Mouse (Mus musculus) spleen, embryonic (tissue): ENCODE results near the gene Foxe1.

Source experiments
- CTCF ChIA-PET: fragments of 350-600 bp; sonication (Branson Sonifier 250); formaldehyde crosslinking; loops from one replicate; lab custom pipeline; 2022; lab: Charles Lee

The Foxe1 gene

GRCm38 (mm10) chr4:46395736-46396135, 52.3 kb downstream of the Foxe1 start:
- CTCF ChIA-PET, result no interaction called here
